Mouse (Mus musculus) adrenal gland, adult 8-10 months (tissue): ENCODE data around the gene 1700003E16Rik. TPM values are rescaled to one million over a fixed set of nuclear protein-coding genes. Genes with fewer than 3 reads are reported as not detected.
A peak's percentile ranks its signal among the peaks of the same experiment; 100 is the strongest.

ENCODE experiments used
- DNase-seq: peaks from one replicate; pipeline ENCODE4 v3.0.0; 2022
- total RNA-seq, 4 experiments: library from RNA; stranded (reverse); gene quantifications; 2 replicates each; pipeline ENCODE4 v1.2.4; 2022

Gene 1700003E16Rik
- 1 to 10 TPM; 1.2 to 2.6 (median 1.9) TPM for total RNA-seq

DNA sequence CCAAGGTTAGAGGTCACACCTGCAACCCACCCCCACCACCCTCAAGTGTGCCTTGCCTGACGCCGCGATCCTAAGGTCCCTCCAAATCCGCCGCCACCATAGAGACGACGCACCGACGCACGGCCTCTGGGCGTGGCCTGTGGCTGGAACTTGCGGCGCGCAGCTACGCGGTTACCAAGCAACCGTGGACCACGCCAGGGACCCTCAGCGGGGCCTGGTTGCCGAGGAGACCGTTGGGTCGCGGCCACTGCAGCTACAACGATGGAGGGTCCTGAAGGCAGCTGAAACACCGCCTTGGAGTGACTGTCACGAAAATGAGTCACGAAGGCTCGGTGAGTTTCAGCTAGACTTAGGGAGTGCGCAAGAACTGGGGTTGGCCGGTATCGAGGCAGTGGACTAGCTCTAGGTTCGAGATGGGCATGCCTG is at the start of gene 1700003E16Rik, which contains the start of gene Wdr54:
TSS of gene 1700003E16Rik (plus strand) at position 146 of the 426 bp plus-strand sequence.
TSS of gene Wdr54 (minus strand) at position 139 of the 426 bp plus-strand sequence.
- DNase-seq = no peak

DNA sequence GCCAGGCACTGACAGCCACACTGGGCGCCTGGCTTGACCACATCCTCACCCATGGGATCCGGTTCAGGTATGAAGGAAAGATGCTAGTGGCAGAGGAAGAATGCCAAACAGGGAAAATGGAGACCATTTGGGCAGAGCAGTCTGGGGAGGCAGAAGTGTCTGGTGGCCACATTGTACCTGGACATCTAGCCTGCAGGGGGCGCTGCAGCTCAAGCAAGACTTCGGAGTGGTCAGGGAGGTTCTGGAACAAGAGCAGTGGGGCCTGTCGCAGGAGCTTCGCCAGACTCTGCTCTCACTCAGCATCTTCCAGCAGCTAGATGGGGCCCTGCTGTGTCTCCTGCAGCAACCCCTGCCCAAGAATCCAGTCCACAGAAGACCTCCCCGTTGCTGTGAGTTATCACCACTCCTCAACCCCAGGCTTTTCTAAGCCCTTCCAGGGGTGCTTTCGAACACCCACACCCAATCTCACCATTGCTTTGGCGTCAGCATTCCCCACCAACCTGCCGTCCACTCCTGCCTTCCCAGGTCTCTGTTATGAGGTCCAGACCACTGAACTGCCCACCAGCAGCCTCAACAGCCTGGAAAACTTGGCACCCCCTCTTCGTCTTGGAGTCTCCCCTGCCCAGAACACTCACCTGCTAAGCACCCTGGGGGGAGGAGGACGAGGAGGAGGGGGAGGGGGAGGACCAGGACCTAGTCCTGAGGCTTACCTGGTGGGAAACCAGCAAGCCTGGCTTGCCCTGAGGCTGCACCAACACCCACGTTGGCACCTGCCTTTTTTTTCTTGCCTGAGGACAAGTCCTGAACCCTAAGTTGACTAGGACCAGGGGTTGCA is 48.4 kb upstream of the 1700003E16Rik start:
- peak; percentile 75 for DNase-seq

DNA sequence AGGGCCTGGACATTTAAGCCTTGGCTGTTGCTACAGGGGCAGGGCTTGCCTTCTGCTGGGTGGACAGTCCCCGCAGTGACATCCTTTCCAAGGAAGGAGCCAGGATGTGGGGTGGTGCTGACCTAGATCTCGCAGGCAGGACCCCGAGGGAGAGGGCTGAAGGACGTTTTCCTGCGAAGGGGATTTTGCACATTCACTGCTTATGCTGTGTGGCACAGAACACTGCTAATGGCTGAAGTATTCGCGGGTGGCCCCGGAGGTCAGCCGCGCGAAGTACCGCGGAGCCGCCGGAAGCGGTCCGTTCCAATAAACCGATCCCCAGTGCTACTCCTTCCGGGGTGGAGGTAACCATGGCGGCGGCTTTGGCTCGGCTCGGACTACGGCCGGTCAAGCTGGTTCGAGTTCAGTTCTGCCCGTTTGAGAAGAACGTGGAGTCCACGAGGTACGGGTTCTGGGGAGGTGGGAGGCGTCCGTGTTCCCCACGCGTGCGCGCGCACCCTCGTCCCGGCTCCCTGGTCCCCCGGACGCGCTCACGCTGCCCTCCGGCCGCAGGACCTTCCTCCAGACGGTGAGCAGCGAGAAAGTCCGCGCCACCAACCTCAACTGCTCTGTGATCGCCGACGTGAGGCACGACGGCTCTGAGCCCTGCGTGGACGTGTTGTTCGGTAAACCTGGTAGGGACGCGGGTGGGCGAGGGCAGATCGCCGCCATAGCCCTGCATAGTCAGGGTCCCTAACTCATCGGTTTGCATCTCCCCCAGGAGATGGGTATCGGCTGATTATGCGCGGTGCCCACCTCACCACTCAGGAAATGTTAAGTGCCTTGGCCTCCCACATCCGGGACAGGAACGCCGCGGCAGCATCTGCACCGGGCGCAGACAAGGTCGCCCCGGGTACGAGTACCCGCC is 47.2 kb upstream of the 1700003E16Rik start, which contains the start of gene Mrpl53:
TSS of gene Mrpl53 (plus strand) at position 279 of the 907 bp plus-strand sequence.
- peak; percentile 74 for DNase-seq

DNA sequence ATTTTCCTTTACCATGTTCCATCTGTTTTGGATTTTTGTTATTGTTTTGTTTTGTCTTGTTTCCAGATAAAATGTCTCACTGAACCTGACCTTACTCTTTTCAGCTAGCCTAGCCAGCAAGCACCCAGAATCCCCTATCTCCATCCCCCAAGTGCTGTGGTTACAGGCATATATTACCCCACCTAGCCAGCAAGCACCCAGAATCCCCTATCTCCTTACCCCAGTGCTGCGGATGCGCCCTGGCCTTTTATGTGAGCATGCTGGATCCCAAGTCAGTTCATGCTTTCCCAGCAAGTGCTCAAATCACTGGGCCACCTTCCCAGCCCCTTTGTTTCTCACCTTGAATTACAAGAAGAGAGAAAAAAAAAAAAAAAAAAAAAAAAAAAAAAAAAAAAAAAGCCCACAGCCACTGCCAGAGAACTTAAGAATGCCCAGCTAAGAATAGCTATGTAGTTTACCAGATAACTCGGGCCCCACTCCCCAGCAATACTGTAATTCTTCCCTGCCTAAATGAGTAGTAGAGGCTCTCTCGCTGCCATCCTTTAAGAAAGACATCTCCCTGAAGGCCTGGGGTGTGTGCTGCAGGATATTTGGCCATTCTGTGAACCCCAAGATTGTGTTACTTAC is 44.6 kb upstream of the 1700003E16Rik start:
- DNase-seq = no peak

DNA sequence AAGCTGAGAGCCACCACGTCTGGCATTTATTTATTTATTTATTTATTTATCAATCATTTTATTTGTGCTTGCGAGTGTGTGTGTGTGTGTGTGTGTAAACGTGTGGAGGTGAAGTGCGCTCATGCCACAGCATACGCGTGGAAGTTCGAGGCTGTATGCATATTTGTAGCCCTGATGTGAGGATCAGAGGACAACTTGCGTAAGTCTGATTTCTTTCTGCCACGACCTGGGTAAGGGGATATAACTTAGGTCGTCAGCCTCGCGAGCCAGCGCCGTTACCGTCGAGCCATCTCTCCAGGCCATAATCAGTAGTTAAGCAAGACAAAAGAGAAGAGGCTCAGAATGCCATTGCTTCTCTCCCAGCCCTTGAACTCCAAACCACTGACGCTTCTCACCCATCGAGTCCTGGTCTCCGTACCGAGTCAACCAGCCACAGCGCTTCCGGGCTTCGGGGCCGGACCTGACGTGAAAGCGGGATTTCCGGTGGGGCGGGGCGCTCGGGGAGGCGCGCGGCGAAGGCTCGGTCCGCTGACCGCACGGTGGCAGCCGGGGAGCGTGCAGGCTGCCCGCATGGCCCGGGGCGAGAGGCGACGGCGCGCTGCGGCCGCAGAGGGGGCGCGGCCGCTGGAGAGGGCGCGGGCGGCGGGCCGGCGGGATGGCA is 41.1 kb upstream of the 1700003E16Rik start, which contains the start of gene Mogs:
TSS of gene Mogs (plus strand) at position 486 of the 661 bp plus-strand sequence.
- peak; percentile 91 for DNase-seq

DNA sequence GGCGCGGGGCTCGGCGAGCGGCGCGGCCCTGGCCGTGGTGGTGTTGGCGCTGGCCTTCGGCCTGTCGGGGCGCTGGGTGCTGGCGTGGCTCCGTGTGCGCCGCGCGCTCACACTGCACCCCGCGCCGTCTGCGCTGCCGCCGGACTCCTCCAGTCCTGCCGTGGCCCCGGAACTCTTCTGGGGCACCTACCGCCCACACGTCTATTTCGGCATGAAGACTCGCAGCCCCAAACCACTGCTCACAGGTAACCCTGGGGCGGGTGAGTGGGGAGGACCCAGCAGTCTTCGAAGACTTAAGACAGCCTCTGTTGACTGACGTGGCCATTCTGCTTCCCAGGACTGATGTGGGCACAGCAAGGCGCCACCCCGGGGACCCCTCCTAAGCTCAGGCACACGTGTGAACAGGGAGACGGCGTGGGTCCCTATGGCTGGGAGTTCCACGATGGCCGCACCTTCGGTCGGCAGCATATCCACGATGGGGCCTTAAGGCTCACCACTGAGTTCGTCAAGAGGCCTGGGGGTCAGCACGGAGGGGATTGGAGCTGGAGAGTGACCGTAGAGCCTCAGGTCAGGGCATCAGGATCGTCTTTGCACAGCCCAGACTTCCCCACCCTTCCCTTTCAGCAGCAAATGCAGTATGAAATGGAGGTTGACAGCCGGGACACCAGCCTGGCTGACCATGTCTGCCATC is 40.4 kb upstream of the 1700003E16Rik start:
- no peak for DNase-seq

DNA sequence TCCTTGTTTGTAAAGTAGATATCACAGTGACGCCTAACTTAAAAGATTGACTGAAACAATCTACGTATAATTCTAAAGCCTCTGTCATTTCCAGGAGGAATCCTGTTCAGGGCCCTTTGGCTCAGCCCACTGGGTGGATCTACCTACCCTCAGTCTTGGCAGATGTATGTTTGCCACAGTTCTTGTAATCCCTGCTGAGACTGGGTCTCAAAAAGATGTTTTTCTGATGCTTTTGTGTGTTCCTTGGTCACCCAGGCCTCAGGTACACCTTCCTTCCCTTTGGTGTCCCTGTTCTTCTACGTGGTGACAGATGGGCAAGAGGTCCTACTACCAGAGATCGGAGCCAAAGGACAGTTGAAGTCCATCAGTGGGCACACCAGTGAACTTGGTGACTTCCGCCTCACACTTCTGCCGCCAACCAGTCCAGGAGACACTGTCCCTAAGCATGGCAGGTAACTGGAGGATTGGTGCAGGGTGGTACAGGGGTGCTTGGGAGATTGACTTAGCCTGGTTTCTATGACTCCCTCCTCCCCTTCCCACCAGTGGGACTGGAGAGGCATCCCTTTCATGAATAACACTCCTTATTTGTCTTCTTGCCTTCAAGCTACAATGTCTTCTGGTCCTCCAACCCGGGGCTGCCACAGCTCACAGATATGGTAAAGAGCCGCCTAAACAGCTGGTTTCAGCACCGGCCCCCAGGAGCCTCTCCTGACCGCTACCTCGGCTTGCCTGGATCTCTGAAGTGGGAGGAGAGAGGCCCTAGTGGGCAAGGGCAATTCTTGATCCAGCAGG is 39.6 kb upstream of the 1700003E16Rik start:
- no peak for DNase-seq

DNA sequence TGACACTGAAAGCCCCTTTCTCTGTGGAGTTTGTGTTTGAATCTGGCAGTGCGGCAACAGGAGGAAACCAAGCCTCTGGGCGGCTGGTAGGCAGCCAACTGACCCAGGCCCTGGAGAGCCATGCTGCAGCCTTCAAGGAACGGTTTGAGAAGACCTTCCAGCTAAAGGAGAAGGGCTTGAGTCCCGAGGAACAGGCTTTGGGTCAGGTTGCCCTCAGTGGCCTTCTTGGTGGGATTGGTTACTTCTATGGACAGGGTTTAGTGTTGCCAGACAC is 39.1 kb upstream of the 1700003E16Rik start:
- no peak for DNase-seq

DNA sequence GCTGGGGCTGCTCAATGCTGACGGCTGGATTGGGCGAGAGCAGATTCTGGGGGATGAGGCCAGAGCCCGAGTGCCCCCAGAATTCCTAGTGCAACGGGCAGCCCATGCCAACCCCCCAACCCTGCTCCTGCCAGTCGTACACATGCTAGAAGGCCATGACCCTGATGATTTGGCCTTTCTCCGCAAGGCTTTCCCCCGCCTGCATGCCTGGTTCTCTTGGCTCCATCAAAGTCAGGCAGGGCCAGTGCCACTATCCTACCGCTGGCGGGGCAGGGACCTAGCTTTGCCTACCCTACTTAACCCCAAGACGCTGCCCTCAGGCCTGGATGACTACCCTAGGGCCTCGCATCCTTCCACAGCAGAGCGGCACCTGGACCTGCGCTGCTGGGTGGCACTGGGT is 38.6 kb upstream of the 1700003E16Rik start:
- DNase-seq = peak; percentile 58

DNA sequence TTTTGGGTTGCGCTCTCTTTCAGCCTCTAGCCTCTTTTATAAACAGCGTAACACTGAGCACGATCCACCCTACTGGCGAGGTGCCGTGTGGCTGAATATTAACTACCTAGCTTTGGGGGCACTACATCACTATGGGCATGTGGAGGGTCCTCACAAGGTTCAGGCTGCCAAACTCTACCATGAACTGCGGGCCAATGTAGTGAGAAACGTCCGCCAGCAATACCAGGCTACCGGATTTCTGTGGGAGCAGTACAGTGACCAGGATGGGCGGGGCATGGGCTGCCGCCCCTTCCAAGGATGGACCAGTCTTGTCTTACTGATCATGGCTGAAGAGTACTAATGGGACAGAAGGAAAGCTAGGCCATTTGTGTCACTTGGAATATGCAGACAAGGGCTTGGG is 37.8 kb upstream of the 1700003E16Rik start:
- no peak for DNase-seq

DNA sequence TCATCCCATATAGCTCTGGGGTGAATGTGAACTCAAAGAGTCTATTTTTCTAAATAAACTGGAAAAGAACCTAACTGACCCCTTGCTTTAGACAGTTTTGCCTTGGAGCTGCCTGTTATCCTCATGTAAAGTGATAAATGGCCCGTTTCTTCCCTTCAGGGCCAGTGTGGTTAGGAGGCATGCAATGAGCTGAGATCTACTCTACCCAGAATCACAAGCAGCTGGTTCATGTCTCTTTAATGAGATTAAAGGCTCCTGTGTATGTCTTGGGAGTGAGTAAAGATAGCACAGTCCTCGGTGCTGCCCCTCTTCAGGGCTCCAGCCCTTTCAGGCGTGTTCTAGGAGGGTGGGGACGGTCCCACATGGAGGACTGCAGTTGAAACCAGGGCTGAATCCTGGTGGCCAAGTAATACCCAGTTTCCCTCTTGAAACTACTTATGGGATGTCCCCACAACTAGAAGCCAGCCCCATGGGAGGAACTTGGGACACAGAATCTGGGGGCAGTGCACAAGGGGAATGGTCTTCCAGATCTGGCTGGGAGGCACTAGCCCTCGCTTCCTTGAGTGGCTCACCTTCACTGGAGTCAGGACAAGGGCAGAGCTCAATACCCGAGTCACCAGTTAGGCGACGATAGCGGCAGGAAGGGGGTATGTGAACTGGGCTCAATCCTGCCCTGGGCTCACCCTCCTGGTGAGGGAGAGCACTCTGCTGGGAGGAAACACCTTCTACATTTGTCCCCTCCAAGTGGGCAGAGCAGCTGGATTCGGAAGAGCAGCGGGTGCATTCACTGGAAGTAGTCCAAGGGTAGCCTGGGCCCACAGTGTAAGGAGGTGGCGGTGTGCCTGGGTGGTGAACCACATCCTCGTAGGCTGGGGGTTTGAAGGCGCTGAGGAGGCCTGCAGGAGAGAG is 37.1 kb upstream of the 1700003E16Rik start:
- no peak for DNase-seq

DNA sequence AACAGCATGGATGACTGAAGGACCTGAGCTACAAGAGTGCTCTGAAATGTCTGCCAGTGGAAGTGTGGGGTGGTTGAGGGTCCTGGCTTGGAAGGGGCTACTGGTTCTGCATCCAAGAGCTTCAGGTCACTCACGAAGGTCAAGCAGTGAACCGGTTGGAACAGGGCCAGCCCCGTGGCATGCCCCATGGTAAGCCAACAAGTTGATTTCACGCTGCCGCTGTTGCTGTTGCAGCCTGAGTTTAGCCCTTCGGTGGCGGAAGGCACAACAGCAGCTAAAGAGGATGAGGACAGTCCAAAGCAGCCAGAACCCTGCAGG is 36.5 kb upstream of the 1700003E16Rik start:
- DNase-seq = no peak

DNA sequence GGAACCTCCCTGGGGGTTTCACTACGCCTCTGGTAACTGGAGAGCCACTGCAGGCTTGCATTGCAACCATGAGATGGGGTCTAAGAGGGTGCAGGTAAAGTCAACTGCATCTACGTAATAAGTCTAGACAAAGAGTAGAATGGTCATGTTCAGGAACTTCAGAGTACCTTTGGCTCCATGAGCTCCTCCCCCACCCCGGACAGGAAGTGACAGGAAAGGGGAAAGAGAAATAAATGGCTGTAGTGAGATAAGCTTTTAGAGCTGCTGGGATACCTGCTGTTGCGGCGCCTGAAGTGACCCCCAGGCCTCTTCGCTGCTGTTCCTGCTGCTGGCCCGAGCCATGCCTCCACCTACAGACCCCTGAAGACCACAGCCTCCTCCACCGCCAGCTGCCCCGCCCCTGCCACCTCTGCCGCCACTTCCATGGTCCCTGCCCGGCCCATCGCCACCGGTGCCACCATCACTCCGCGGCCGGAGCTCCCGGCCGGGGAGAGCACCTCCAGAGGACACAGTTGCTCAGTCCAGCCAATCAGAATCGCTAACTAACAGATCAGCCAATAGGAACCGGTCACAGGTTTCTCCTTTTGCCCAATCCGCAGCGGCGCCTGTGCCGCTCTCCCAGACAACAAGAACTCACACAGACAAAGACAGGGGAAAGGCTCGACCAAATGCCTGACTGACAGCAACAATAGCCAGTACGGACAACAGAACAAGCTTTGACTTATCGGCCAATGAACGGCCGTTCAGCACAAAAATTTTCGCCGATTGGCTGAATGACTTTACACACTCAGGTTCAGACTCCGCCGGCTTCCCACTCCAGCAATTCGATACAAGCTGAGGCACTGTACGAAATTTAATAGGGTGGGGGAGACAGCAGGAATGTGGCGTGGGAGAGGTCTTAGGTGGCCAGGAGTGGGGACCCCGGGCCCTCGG is 35.0 kb upstream of the 1700003E16Rik start, which contains the start of gene Wbp1:
TSS of gene Wbp1 (minus strand) at position 630 of the 933 bp plus-strand sequence.
- peak; percentile 98 for DNase-seq

DNA sequence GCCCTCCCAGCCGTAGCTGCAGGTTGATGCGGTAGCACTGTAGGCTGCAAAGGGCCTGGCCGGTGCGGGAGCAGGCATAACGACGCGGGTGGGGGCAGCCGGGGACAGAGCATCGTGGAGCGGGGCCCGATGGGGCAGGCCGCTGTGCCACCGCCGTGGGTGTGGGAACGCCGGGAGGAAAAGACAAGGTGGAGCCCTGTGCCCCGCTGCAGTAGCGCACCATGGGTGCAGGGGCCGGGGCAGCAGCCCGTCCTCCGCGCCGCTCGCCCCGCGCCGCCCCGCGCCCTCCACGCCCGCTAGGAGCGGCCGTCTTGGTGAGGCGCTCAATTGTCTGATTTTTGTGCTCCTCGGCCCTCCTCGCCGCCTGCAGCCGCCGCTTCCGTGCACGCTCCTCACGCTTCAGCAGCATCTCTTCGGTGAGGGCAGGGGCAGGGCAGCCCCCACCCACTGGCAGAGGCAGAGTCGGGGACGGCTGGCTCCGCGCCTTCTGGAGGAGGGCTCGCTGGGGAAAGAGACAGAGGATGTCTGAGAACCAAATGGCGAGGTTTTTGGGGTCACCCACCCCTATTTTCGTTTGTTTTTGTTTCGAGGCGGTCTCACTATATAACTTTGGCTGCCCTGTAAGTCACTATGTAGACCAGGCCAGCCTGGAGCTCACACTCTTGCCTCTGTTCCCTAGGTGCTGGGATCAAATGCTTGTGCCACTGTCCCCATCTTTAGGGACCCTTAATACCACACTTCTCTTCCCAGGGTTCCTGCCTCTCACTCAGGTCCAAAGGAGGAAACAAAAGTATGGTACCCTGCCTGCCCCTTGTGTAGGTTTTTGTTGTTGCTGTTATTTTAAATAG is 34.1 kb upstream of the 1700003E16Rik start:
- no peak for DNase-seq

DNA sequence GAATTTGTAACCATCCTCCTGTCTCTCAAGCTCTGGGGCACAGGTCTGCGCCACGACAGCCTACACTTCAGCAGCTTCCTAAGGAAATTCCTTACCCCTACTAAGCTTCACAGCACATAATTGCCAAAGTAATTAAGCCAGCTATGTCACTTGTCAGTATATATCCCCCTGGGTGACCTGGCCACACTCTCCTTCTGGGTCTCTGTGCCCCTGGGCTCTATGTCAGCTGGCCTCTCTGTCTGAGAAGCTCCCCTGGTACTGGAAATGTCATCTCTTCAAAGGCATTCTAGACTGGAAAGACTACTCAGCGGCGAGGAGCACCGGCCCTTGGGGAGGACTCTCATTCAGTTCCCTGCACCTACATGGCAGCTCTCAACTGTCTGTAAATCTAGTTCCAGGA is 33.2 kb upstream of the 1700003E16Rik start:
- no peak for DNase-seq

DNA sequence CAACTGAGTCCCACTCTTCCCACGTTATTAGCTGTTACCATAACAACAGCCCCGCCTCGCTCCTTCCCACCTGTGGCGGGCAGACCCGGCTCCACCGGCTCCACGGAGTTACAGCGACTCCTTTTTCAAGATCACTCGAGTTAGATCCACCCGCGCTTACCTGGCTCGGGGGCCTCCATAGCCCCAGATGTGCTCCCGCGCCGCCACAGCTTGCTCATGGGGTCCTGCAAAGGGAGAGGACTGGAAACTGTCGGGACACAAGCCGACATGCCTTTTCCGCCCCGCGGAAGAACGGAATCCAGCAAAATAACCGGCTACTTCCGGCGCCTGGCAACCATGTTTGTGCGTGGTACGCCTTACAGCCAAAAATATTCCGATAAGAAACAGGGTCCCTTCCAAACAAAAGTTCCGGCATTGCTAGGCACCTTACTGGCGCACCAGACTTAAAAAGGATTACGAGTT is 31.3 kb upstream of the 1700003E16Rik start:
- peak; percentile 90 for DNase-seq

DNA sequence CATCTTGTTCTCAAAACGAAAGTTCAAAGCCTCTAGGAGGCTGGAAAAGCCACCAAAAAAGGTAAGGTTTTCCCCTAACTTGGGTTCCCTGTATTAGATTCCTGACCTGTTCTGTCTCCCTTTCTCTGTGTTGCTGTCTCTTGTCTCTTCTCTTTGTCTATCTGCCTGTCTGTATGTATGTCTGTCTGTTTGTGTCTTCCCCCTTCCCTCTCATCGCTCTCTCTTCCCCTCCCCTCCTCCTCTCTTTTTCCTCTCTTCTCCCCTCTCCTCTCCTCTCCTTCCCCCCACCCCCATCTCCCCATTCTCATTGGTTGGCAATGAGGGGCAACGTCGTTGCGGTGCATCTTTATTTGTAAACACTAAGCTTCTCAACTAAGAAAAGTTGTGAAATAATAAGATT is 30.9 kb upstream of the 1700003E16Rik start, which contains the start of gene Ino80b:
TSS of gene Ino80b (minus strand) at position 101 of the 400 bp plus-strand sequence.
- DNase-seq = no peak
